1 mouse cellular context compared by ENCODE assay signal in the genomic region with DNA sequence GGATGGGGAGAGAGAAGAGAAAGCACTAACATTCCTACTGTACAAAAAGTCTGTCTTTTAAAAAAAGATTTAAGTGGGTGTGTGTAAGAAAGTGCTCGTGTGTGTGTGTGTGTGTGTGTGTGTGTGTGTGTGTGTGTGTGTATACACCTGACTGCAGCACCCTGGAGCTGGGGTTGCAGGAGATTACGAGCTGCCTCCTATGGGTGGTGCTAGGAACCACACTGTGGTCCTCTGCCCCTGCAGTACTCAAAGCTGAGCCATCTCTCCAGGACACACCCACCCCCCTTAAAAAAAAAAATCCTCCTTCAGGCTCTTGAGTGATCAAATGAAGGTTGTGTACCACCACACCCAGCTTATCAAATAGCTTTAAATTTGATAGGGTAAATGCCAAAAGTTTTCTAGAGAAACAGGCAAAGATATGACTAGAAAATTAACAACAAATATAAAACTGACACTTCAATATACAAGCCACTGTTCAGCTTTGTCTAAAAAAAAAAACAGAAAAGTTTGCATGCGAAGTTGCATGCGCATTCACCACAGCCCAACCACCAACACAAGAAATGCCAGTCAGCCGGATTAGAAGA.
A peak's percentile ranks its signal among the peaks of the same experiment; 100 is the strongest.
TF ChIP-seq lines count a peak whose summit lies in the region.

No protein-coding gene starts in this region.

TF ChIP-seq in MEL, 35 proteins besides CTCF, POLR2A, EP300 and RAD21 (continued from another document):
- TF ChIP-seq POLR2AphosphoS2 (IDR thresholded peaks at IDR 0.05; ENCODE audit: low read length) (no peak), MAFK (IDR thresholded peaks at IDR 0.05; ENCODE audit: borderline replicate concordance, low read depth, low read length) (no peak), ZMIZ1 (IDR thresholded peaks at IDR 0.05; ENCODE audit: low read depth, low read length) (no peak), ELF1 (IDR thresholded peaks at IDR 0.05; ENCODE audit: low read depth, low read length) (no peak), SIN3A (IDR thresholded peaks at IDR 0.05; ENCODE audit: low read length) (peak; percentile 56; the same call in 1 of the 2 replicates), ETS1 (IDR thresholded peaks at IDR 0.05; ENCODE audit: low read depth, low read length) (peak; percentile 75), GABPA (IDR thresholded peaks at IDR 0.05; ENCODE audit: low read depth, low read length) (no peak), NELFE (IDR thresholded peaks at IDR 0.05; ENCODE audit: low read depth, low read length) (no peak), E2F4 (IDR thresholded peaks at IDR 0.05; ENCODE audit: borderline replicate concordance, low read depth, low read length) (no peak), GATA1 (IDR thresholded peaks at IDR 0.05; ENCODE audit: low read depth, low read length) (peak; percentile 80), USF2 (IDR thresholded peaks at IDR 0.05; ENCODE audit: borderline replicate concordance in 1 of 2, insufficient read depth in 1 of 2, low read depth in 1 of 2, low read length in 2 of 2) (no peak), TAL1 (IDR thresholded peaks at IDR 0.05; ENCODE audit: low read length) (no peak)
